Mouse (Mus musculus): ENCODE data around the gene Arid1b. TPM values are rescaled to one million over a fixed set of nuclear protein-coding genes. Genes with fewer than 3 reads are reported as not detected.

The Arid1b gene
- polyA plus RNA-seq, 1 experiment from 2014 or later, result 12.2 TPM

DNA sequence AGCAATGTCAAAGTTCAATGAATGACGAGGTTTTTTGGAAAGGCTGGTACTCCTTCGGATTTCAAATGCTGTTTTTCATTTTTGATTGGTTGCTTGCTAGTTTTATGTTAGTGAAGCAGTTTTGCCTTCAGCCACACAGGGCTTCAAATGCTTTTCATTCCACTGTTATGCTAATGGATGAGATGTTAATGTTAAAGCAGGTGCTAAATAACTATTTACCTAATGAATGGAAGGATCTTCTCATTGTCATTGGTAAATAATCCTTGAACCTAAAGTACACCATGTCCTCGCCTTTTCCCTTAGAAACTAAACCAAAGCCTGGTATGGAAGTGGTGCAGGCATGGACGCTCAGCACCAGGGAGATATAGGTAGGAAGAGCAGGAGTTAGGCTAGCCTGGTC is 26.9 kb upstream of the Arid1b start:
- H3K27ac ChIP-seq (ENCODE audit: low read depth, low read length), result no peak overlapping the region
- no peak overlapping the region for H3K4me3 ChIP-seq (ENCODE audit: low read depth, low read length)
- ATAC-seq (ENCODE audit: low FRiP score) (no peak), DNase-seq (ENCODE audit: low spot score, missing footprints) (no peak)
- no peaks in the 10 kb centered on the region for H3K4me1 ChIP-seq (ENCODE audit: control insufficient read depth, insufficient read depth, low read length)
- WGBS, result 52% methylated on average over 4 of the region's 4 CpGs
- H3K36me3 ChIP-seq (ENCODE audit: control insufficient read depth, insufficient read depth, low read length), result no peaks in the 10 kb centered on the region
- H3K9me3 ChIP-seq (ENCODE audit: control insufficient read depth, low read length), result no peaks in the 10 kb centered on the region
- H3K4me2 ChIP-seq, result no peak overlapping the region
- no peaks in the 10 kb centered on the region for H3K27me3 ChIP-seq (ENCODE audit: control insufficient read depth, insufficient read depth, low read length)
- H3K9ac ChIP-seq (ENCODE audit: low read length), result no peak overlapping the region

DNA sequence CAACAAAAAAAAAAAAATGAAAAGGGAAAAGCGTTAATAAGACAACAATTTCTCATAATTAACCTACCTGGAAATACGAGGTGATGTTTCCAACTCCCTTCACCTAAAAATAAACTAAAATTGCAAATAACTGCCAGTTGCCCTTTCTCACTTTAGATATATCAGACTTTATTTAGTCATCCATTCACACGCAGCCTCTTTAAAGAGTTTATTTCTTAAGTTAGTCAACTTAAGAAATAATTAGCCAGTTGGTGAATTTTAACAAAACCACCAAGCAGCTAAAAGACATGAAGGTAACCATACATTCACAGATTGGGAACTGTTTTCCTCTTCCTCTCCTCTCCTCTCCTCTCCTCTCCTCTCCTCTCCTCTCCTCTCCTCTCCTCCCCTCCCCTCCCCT is 26.1 kb upstream of the Arid1b start:
- Histone ChIP-seq H3K27me3 (ENCODE audit: control insufficient read depth, insufficient read depth, low read length) (no peaks in the 10 kb centered on the region), H3K9me3 (ENCODE audit: control insufficient read depth, low read length) (no peaks in the 10 kb centered on the region), H3K4me1 (ENCODE audit: control insufficient read depth, insufficient read depth, low read length) (no peaks in the 10 kb centered on the region), H3K9ac (ENCODE audit: low read length) (no peak overlapping the region), H3K27ac (ENCODE audit: low read depth, low read length) (no peak overlapping the region), H3K36me3 (ENCODE audit: control insufficient read depth, insufficient read depth, low read length) (no peaks in the 10 kb centered on the region), H3K4me2 (no peak overlapping the region), H3K4me3 (ENCODE audit: low read depth, low read length) (no peak overlapping the region)
- DNase-seq (ENCODE audit: low spot score, missing footprints) (no peak), ATAC-seq (ENCODE audit: low FRiP score) (no peak)
- 94% methylated on average over 3 of the region's 3 CpGs for WGBS

- no peaks in the 10 kb centered on the region for H3K36me3 ChIP-seq (ENCODE audit: control insufficient read depth, insufficient read depth, low read length)
- H3K4me3 ChIP-seq (ENCODE audit: low read depth, low read length), result no peak overlapping the region
- H3K9me3 ChIP-seq (ENCODE audit: control insufficient read depth, low read length), result no peaks in the 10 kb centered on the region
- DNase-seq (ENCODE audit: low spot score, missing footprints), result no peak
- H3K9ac ChIP-seq (ENCODE audit: low read length), result no peak overlapping the region
- H3K4me1 ChIP-seq (ENCODE audit: control insufficient read depth, insufficient read depth, low read length), result no peaks in the 10 kb centered on the region
- WGBS, result 97% methylated on average over 5 of the region's 5 CpGs
- H3K4me2 ChIP-seq, result no peak overlapping the region
- no peaks in the 10 kb centered on the region for H3K27me3 ChIP-seq (ENCODE audit: control insufficient read depth, insufficient read depth, low read length)
- ATAC-seq (ENCODE audit: low FRiP score), result no peak
- H3K27ac ChIP-seq (ENCODE audit: low read depth, low read length), result no peak overlapping the region
Measured at GRCm38 (mm10) chr17:4968878-4969277, 25.3 kb upstream of the Arid1b start.

DNA sequence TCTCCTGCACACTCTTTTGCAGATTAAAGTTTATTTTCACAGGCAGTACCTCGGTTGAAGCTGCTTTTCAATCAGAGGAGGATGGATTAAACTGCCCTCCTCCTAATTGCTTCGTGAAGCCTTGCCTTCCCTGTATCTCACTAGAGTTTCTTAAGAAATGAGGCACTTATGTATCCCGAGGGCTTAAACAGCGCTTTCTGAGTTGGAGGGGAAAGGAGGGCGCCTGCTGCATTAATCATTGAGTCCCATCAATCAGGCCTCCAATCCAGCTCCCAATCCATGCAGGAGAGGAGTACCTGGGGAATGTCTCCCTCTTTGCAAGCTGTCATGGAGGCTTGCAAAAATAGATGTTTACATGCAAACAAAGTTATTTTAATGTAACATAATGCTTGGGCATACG is 21.9 kb upstream of the Arid1b start:
- Histone ChIP-seq H3K4me3 (ENCODE audit: low read depth, low read length) (no peak overlapping the region), H3K4me1 (ENCODE audit: control insufficient read depth, insufficient read depth, low read length) (no peaks in the 10 kb centered on the region), H3K4me2 (no peak overlapping the region), H3K27ac (ENCODE audit: low read depth, low read length) (no peak overlapping the region), H3K9me3 (ENCODE audit: control insufficient read depth, low read length) (no peaks in the 10 kb centered on the region), H3K27me3 (ENCODE audit: control insufficient read depth, insufficient read depth, low read length) (no peaks in the 10 kb centered on the region), H3K9ac (ENCODE audit: low read length) (no peak overlapping the region), H3K36me3 (ENCODE audit: control insufficient read depth, insufficient read depth, low read length) (no peaks in the 10 kb centered on the region)
- DNase-seq (ENCODE audit: low spot score, missing footprints) (no peak), ATAC-seq (ENCODE audit: low FRiP score) (no peak)
- 67% methylated on average over 6 of the region's 6 CpGs for WGBS

- no peaks in the 10 kb centered on the region for H3K9me3 ChIP-seq (ENCODE audit: control insufficient read depth, low read length)
- no peaks in the 10 kb centered on the region for H3K36me3 ChIP-seq (ENCODE audit: control insufficient read depth, insufficient read depth, low read length)
- 86% methylated on average over 11 of the region's 11 CpGs for WGBS
- H3K27ac ChIP-seq (ENCODE audit: low read depth, low read length), result no peak overlapping the region
- no peak overlapping the region for H3K4me2 ChIP-seq
- no peak for DNase-seq (ENCODE audit: low spot score, missing footprints)
- H3K4me3 ChIP-seq (ENCODE audit: low read depth, low read length), result no peak overlapping the region
- no peaks in the 10 kb centered on the region for H3K4me1 ChIP-seq (ENCODE audit: control insufficient read depth, insufficient read depth, low read length)
- ATAC-seq (ENCODE audit: low FRiP score), result no peak
- H3K27me3 ChIP-seq (ENCODE audit: control insufficient read depth, insufficient read depth, low read length), result no peaks in the 10 kb centered on the region
- H3K9ac ChIP-seq (ENCODE audit: low read length), result no peak overlapping the region
Measured at GRCm38 (mm10) chr17:4974736-4975135, 19.4 kb upstream of the Arid1b start.

- no peaks in the 10 kb centered on the region for H3K9me3 ChIP-seq (ENCODE audit: control insufficient read depth, low read length)
- H3K4me3 ChIP-seq (ENCODE audit: low read depth, low read length), result no peak overlapping the region
- no peak overlapping the region for H3K9ac ChIP-seq (ENCODE audit: low read length)
- 91% methylated on average over 7 of the region's 7 CpGs for WGBS
- H3K4me2 ChIP-seq, result no peak overlapping the region
- H3K27me3 ChIP-seq (ENCODE audit: control insufficient read depth, insufficient read depth, low read length), result no peaks in the 10 kb centered on the region
- DNase-seq (ENCODE audit: low spot score, missing footprints), result no peak
- H3K36me3 ChIP-seq (ENCODE audit: control insufficient read depth, insufficient read depth, low read length), result no peaks in the 10 kb centered on the region
- no peak overlapping the region for H3K27ac ChIP-seq (ENCODE audit: low read depth, low read length)
- ATAC-seq (ENCODE audit: low FRiP score), result no peak
- H3K4me1 ChIP-seq (ENCODE audit: control insufficient read depth, insufficient read depth, low read length), result no peaks in the 10 kb centered on the region
Measured at GRCm38 (mm10) chr17:4980151-4980550, 14.0 kb upstream of the Arid1b start.

DNA sequence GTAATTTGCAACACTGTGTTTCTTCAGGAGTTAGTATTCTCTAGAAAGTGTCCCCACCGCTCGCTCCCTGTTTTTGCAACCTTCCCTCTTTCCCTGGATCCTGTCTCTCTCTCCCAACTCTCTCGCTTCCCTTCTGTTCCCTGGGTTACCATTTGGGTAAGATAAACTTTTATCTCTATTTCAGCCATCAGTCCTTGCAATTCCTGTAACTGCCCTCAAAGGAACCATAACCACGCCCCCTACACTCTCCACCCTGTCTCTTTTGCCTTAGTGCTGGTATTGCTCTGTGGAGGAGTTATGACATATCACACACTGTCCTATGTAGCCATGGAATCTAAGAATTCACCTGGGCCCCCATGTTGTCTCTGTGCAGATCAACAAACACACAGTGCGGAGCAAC is 11.3 kb upstream of the Arid1b start:
- Histone ChIP-seq H3K36me3 (ENCODE audit: control insufficient read depth, insufficient read depth, low read length) (no peaks in the 10 kb centered on the region), H3K9me3 (ENCODE audit: control insufficient read depth, low read length) (no peaks in the 10 kb centered on the region), H3K27ac (ENCODE audit: low read depth, low read length) (no peak overlapping the region), H3K27me3 (ENCODE audit: control insufficient read depth, insufficient read depth, low read length) (peaks cover 5% of the 10 kb centered on the region; the same call in 1 of the 2 replicates), H3K4me2 (no peak overlapping the region), H3K9ac (ENCODE audit: low read length) (no peak overlapping the region), H3K4me1 (ENCODE audit: control insufficient read depth, insufficient read depth, low read length) (no peaks in the 10 kb centered on the region), H3K4me3 (ENCODE audit: low read depth, low read length) (no peak overlapping the region)
- DNase-seq (ENCODE audit: low spot score, missing footprints), result no peak
- 93% methylated on average over 5 of the region's 5 CpGs for WGBS
- ATAC-seq (ENCODE audit: low FRiP score), result no peak

DNA sequence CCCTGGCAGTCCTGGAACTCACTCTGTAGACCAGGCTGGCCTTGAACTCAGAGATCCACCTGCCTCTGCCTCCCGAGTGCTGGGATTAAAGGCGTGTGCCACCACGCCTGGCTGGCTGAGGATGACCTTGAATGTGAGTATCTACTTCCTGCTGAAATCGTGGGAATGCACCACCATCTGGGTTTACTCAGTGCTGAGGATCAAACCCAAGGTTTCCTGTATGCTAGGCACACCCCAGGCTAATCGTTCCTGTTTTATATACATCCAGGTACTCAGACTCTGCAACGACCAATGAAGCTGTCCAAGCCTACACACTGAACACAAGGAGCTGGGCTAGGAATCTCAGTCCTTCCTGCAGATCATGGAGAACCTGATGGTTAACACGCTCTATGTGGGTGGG is 9.4 kb upstream of the Arid1b start:
- ATAC-seq (ENCODE audit: low FRiP score) (no peak), DNase-seq (ENCODE audit: low spot score, missing footprints) (no peak)
- Histone ChIP-seq H3K9me3 (ENCODE audit: control insufficient read depth, low read length) (no peaks in the 10 kb centered on the region), H3K36me3 (ENCODE audit: control insufficient read depth, insufficient read depth, low read length) (no peaks in the 10 kb centered on the region), H3K27me3 (ENCODE audit: control insufficient read depth, insufficient read depth, low read length) (peaks cover 20% of the 10 kb centered on the region), H3K4me1 (ENCODE audit: control insufficient read depth, insufficient read depth, low read length) (no peaks in the 10 kb centered on the region), H3K4me3 (ENCODE audit: low read depth, low read length) (no peak overlapping the region), H3K9ac (ENCODE audit: low read length) (no peak overlapping the region), H3K27ac (ENCODE audit: low read depth, low read length) (no peak overlapping the region), H3K4me2 (no peak overlapping the region)
- WGBS, result 89% methylated on average over 7 of the region's 7 CpGs

DNA sequence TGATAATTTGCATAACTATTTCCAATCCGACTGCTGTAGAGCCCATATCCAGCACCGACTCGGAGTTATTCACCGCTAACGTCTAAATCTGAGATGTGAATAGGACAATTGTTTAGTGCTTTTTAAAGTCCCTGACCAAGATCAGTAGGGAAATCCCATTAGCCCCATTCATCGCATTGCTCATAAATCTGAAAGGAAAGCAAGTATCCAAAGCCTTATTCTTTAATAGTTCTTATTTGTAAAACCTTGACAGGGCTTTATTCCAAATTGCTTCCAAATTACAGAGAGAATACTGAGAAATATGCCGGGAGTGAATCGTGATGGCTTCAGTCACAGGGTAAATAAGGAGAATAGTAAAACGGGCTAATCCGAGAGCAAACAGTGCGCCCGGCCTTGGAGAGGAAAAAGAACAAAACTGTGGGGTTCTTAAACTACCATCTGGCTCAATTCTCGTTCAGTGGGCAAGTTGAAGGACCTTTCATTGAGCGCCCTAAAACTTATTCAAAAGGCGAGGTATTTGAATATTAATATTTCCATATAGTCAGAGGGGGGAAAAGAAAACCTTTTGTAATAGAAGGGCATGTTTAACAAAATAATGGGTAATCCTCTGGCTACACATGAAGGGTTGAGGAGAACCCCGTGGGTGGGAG is 3.1 kb upstream of the Arid1b start:
- Histone ChIP-seq H3K36me3 (ENCODE audit: control insufficient read depth, insufficient read depth, low read length) (no peaks in the 10 kb centered on the region), H3K4me3 (ENCODE audit: low read depth, low read length) (no peak overlapping the region), H3K9ac (ENCODE audit: low read length) (0 out of 2 replicates have a peak overlapping the region, but pooled peaks have one; percentile 10), H3K4me2 (peak overlapping the region; percentile 35), H3K4me1 (ENCODE audit: control insufficient read depth, insufficient read depth, low read length) (peaks cover 18% of the 10 kb centered on the region), H3K9me3 (ENCODE audit: control insufficient read depth, low read length) (no peaks in the 10 kb centered on the region), H3K27me3 (ENCODE audit: control insufficient read depth, insufficient read depth, low read length) (peaks cover 20% of the 10 kb centered on the region), H3K27ac (ENCODE audit: low read depth, low read length) (peak overlapping the region; percentile 57)
- ATAC-seq (ENCODE audit: low FRiP score), result peak; percentile 41
- WGBS, result 13% methylated on average over 16 of the region's 16 CpGs
- peak; percentile 96 for DNase-seq (ENCODE audit: low spot score, missing footprints)
